Mouse (Mus musculus): ENCODE data around the gene Anks1.
"Not testable (repeated sequence)": the region's sequence is repeated elsewhere in the genome, so short reads cannot be mapped to it uniquely, and the experiment has no call there.

Anks1 gene

DNA sequence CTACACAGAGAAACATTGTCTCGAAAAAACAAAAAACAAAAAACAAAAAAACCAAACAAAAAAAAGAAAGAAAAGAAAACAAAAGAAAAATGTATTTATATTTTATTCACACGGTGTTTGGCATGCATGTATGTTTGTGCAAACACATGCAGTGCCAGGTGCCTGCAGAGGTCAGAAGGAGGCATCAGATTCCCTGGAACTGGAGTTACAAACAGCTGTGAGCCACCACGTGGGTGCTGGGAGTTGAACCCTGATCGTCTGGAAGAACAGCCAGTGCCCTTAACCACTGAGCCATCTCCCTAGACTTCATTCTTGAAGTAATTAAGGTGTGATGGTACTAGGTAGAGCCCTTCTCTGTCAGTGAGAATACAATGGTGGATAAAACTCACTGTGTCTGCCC, 57.0 kb downstream of the Anks1 start:
- no peak for ATAC-seq (ENCODE audit: low TSS enrichment)

DNA sequence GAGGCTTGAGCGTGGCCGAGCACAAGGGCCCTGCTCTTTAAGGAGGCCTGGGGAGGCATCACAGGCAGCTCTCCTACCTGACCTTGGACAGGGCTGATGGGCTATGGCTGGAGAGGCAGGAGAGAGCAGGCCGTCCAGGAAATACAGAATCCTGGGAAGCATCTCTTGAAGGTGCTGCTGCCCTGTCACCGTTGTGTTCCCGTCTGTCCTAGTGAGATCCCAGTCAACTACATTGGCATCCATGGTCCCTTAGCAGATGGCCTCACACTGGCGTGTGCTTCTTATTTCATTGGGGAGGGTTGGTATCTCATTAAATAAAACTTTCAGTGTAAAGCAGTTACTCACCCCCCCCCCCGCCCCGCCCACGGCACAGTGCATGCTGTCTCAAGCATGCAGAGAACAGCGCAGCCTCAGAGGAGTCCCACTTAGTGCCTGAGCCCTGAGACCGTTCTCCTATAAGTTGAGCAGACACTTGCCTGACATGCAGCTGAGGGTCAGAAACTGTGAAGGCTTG, 57.5 kb downstream of the Anks1 start:
- ATAC-seq (ENCODE audit: low TSS enrichment): peak; percentile 58; the same call in 1 of the 2 replicates

DNA sequence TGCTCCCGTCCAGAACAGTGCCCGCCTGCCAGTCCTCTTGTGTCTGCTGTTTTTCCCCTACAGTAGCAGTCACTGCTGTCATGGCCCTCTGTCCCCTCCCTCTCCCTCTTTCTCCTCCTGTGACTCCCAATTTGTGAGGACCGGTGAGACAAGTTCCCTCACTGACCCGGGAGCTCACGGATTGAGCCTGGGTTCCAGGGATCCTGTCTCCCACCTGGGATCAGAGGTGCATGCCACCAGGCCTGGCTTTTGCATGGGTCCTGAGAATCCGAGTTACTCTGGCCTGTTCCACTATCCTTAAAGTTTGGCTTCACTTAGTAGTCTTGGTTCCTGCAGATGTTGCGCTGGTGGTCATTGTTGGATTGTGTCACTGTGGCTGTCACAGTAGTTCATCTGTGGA, 58.4 kb downstream of the Anks1 start:
- ATAC-seq (ENCODE audit: low TSS enrichment): no peak

DNA sequence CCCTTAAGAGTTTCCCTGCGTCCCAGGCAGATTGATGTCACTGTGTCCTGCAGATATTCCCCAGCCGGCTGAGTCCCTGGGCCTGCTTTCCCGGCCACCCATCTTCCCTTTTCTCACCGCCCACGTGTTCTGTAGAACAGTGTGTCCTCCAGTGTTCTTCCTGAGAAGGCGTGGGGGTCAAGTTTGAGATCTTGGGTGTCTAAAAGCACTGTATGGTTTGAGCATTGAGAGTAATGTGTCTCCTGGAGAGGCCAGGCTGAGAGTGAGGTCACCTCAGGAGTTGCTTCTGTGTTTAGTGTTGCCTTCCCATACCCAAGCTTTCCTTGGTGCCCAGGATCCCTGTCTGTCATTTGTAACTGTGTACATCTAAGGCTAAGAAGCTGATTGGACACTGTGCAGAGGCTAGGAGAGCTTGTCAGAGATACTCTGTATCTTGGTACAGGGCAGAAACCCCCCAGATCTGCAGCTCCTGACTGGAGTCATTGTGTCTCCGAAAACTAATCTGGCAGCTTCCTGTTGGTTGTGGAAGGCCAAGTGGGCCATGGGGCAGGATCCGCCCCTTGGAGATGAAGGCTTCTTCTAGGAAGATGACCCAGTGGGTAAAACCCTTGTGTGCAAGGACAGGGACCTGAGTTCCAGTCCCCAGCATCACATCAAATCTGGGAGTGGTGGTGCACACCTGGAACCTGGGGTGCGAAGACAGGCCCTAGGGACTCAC, 59.1 kb downstream of the Anks1 start:
- no peak for ATAC-seq (ENCODE audit: low TSS enrichment)

DNA sequence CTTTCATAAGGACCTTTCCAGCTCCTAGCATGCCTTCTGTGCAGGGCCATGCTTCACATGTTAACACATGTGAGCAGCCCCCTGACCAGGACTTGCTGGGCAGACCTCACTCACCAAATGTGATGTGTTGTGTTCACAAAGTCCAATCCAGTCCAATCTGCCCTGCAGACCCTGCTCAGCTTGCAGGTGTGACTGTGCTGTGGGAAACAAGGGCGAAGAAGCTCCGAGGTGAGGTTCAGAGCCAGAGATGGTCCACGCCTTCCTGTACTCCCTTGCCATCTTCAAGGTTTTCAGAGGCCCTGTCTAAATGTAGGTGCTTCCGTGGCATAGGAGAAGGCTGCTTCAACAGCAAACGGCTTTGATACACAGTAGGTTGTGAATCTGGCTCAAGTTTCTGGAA, 59.8 kb downstream of the Anks1 start:
- no peak for ATAC-seq (ENCODE audit: low TSS enrichment)

DNA sequence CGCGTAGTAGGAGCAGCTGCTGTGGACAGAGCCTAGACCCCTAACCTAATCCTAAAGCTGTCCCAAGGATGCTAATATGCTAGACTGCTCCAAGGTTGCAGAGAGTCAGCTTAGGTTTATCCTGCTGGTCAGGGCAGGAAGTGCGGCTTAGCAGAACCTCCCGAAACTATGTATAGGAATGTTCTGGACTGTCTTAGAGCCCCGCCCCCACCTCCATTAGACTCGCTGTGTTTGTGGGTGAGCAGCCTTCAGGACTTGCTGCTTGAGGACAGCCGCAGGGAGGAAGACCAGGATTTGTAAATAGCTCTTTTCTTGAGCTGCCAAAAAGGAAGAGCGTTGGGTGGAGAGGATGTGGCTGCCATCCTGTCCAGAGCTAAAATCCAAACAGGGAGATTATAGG, 60.3 kb downstream of the Anks1 start:
- no peak for ATAC-seq (ENCODE audit: low TSS enrichment)

DNA sequence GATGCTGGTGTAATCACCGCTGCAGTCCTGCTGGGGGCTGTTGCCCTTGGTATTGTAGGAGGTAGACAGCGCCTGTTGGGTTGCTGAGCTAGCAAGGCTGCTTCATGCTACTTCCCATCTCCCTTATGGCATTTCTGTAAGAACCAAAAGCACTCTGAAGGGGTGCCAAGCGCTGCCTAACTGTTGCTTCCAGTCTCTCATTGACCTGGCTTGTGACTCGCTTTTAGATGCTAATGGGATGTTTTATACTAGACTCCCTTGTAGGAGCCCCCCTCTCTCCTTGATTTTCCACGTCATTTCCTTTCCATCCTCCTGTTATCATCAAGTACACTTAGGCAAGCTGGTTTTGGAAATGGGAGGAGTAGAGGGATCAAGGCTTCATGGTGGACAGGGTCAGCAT, 60.8 kb downstream of the Anks1 start:
- no peak for ATAC-seq (ENCODE audit: low TSS enrichment)

DNA sequence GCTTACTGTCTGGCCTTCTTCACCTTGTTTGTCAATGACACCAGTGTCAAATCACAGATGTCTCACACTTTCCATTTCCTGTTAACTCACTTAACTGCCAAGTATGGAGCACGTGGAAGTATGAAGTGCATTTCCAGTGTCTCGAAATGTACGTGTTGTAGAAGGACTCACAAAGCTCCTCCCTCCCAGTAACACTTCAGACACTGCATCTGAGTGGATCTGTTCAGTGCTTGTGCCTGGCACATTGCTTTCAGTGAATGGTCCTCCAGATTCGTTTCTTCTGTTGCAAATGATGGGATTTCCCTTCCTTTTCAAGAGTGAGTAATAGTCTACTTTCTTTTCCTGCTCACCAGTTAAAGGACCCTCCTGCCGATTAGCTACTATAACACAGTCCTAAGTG, 61.2 kb downstream of the Anks1 start:
- no peak for ATAC-seq (ENCODE audit: low TSS enrichment)

DNA sequence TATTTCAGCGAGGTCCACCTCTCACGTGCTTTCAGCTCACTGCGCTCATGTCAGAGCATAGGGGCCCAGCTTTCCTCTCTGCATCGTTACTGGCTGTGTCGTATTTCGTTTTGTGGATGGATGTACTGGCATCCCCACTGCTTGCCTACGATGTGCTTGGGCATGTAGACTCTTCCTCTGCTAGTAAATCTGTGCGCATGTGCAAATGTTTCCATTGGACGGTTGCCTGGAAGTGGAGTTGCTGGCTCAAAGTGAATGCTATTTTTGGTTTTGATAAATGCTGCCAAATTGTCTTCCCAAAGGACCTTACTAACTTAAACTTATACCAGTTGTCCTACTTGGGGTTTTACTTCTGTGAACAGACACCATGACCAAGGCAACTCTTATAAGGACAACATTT, 62.4 kb downstream of the Anks1 start:
- peak; percentile 56 for ATAC-seq (ENCODE audit: low TSS enrichment)

DNA sequence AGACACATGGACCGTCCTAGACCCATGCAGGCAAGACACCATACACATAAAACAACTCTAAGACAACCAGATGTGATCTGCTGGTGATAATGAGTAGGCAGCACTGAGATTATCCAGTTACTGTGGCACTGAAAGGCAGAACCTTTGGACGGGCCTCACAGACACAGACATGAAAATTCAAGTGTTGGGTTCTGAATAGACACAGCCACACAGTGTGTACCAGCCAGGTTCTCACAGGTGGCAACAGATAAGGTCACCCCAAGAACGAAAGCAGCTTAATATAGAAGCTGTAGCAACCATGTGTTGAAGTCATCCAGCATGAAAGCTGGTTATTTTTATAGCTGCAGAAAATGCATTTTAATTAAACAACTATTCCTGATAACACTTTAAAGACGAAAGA, 64.2 kb downstream of the Anks1 start:
- ATAC-seq (ENCODE audit: low TSS enrichment): no peak

DNA sequence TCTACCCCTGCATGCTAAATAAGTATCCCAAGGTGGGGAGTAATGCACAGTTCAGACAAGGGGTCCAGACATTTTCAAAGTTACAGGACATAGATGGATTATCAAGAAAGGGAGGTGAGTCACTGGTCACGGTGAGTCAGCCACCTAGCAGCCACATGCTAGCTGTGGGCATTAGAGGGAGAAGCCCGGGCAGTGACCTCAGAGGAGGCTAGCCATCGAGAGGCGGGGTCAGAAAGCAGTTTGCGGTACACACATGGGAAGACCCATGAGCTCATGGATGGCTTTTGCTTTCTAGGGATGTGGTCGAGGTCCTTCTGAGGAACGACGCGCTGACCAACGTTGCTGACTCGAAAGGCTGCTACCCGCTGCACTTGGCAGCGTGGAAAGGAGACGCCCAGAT, 67.2 kb downstream of the Anks1 start:
- ATAC-seq (ENCODE audit: low TSS enrichment): no peak

DNA sequence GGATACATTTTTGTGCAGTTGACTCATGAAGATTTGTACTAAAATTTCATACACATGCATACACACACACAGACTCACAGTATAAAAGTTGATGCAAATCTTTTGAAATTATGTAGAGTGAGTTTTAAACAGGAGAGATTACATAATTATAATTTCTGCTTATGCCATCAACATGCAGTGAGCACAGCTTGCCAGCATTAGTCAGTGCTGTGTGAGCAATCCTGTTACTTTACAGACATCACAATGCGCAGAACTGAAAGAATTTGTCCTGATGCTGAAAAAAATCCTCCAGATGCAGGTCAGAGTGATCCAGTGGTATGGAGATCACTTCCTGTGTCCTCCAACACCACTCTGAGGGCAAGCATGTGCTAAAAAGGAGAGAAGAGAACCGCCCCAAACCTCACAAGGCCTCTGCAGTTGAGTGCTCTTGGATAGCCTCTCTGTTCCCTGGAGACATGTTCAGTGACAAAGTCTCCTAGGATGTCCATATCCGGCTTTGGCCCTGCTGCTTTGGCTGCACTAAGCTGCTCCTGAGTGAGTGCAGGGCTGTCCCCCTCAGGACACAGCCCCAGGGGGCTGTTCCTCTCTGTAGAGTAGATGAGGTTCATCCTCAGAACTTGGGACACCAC, 68.0 kb downstream of the Anks1 start:
- peak; percentile 75; the same call in 1 of the 2 replicates for ATAC-seq (ENCODE audit: low TSS enrichment)

DNA sequence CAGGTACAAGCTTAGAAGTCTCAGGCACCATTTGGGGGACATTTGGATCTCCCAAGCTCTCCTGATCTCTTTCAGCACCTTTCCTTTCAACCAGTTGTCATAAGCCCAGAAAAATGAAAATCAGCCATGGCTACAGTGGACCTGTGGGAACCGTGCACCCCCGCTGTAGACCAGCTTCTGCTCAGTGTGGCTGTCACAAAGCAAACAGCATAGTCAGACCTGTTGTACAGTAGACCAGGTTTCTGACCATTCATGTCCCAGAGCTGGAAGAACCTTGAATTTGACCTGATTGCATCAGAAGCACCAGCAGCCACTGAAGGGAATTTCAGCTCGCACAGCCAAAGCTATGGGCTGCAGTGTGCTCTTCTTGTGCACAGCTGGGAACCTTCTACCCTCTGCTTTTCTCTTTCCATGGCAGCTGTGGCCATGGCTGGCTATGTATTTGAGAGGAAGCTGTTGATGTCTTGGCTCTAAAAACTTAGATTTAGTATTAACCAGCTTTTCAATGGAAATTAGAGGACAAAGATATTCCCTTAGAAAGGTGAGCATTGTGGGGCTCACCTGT, 71.4 kb downstream of the Anks1 start:
- no peak for ATAC-seq (ENCODE audit: low TSS enrichment)

DNA sequence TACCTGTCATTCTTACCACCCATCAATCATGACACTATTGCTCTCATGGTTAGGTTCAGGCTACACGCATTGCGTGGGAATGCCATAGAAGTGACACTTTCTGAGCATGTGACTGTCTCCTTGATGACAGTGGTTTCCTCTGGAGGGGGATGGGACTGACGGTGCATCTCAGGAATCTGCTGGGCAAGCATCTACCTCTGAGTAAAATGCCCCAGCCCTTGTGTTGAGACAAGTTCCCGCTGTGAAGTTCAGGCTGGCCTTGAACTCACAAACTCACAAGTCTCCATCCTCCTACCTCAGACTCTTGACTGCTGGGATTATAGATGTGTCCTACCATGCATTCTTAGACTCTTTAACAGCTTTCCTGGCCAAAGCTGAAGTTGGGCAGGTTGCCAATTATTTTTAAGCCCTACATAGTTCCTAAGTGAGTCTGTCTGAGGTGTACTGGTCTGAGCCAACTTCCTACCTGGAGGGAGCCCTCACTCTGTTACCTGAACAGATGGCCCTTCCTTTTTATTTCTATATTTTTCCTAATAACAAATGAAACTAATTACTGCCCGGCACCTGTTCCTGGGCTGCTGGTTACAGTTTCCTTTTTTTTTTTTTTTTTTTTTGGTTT, 72.5 kb downstream of the Anks1 start:
- no peak for ATAC-seq (ENCODE audit: low TSS enrichment)

DNA sequence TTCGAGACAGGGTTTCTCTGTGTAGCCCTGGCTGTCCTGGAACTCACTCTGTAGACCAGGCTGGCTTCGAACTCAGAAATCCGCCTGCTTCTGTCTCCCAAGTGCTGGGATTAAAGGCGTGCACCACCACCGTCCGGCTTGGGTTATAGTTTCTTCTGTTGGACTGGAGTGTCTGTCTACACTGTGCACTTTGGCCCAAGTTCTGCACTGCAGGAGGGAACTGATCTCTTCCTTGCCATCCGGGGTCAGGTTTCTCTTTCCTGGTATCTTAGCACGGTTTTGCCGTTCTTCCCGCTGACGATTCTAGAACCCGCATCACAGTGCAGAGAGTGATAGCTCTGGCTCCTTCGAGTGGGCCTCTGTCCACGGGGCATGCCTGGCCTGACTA, 73.0 kb downstream of the Anks1 start:
- ATAC-seq (ENCODE audit: low TSS enrichment): not testable (repeated sequence)

DNA sequence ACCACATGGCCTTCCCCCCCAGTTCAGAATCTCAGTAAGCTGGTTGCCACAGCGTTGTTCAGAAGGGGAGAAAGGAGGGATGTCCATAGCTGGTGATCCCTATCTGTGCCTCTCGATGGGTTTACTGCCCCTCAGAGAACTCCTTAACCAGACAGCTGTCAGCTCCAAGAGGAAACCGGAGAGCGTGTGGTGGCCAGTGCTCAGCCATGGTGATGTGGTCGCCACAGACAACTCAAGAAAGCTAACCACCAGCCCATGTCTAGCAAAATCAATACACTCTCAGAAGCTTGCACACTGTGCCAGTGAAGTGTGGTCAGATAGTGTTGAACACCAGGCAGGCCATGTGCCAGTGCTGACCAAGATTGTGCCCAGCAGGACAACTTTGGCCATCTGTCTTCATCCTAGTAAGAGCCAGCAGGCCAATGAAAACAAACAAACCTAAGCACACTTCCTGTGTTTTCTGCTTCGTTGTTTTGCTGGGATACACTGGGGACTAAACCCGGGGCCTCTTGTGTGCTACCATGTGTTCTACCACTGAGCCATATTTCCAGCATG, 73.7 kb downstream of the Anks1 start:
- no peak for ATAC-seq (ENCODE audit: low TSS enrichment)

DNA sequence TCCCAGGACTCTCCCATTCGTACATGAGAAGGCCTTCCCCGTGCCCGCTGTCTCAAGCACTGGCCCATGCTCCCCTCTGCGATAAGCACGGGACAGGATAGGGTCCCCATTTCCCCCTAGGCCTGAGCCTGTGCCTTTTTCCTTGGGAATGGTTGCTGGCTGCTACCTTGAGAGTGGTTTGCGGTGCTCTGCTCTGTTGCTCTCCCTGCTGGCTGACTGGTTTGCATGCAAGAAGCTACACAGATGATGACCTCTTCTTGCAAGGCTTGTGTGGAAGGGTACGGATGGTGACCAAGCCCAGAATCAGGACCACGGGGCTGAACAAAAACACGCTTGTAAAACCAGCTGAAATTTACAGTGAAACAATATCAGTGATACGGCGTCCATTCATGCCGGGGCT, 75.3 kb downstream of the Anks1 start:
- no peak; the same call in 1 of the 2 replicates for ATAC-seq (ENCODE audit: low TSS enrichment)

DNA sequence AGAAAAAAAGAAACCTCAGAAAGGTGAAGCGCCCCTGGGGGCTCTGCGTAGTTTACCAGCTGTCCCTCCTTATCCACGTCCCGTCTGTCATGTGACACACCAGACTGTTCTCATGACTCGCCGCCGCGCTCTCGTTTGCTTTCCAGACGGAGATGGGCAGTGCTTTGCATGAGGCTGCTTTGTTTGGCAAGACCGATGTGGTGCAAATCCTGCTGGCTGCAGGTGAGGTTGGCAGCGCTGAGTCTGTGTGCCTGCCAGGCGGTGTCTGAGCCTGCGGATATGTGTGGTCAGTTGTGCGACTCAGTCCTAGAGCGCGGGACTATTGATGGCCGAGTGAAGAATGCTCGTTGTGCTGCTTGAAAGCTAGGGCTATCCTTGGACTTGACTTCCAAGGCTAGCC, 77.0 kb downstream of the Anks1 start:
- ATAC-seq (ENCODE audit: low TSS enrichment): no peak

DNA sequence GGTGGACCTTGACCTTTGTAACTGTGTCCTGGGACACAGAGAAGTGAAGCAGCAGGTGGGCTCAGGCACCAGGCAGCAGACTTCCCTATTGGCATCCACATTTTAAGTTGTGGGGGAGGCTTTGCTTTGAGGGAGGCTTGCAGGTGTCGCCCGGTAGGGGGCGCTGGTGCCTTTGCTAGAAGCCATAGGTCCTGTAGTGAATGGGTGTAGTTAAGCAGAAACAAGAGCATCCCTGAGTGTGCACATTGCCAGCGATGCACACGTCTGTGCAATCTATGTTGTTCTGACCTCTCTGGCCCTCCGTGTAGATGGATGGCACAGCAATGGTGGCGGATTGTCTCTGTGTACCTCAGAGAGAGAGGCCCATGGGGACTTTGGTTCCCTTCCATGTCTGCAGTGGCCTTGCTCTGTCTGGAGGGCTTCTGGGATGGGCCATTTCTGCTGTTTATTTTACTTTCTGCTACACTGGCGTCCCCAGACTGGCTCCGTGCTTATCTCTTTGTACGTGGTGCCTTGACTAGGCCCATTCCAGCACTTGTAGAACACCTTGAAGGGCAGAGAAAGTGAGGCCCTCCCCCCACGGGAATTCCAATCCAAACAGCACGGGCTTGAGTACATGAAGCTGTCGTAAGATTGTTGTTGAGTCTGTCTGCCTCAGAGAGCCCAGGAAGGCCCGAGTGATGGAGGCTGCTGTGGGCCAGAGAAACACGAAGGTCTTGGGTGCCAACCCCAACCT, 80.9 kb downstream of the Anks1 start:
- ATAC-seq (ENCODE audit: low TSS enrichment): peak; percentile 84

DNA sequence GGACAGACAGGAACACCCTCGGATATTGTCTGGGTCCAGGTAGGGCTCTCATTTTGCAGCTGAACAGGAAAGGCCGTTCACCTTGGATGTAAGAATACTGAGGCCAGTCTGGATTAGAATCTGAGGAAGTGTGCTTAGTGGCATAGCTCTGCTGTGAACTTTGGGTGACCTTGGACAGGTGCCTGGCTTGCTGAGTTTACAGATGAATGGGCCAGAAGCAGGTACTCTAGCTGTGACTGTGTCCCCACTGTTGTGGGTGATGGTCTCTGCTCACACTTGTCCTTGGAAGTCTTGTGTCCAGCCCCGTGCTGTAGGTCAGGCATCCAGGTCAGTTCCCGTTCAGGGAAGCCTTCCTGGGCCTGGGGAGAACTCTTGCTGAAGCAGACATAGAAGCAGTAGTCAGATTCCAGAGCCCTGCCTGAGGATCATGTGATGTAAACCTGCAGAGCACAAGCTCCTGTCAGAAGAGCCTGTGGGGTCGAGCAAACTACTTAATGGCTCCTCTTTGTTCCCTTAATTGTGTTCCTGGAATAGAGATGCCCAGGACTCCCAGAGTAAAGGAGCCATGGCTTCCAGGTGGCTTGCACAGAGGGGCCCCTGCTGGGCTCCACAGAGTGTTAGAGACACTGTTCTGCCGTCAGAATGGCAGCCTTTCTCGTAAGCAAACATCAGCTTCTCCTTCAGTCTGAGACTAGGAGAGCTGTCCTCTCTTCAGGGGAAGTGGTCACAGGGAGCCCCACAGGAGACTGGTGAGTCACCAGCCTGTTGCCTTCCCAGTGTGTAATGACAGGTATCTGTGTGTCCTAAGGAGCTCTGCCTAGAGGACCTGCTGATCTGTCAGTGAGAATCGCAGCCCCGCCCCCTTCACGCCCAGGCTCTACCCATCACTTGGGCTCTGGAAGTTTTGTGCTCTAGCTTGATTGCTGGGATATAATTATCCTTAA, 85.2 kb downstream of the Anks1 start:
- ATAC-seq (ENCODE audit: low TSS enrichment): no peak

DNA sequence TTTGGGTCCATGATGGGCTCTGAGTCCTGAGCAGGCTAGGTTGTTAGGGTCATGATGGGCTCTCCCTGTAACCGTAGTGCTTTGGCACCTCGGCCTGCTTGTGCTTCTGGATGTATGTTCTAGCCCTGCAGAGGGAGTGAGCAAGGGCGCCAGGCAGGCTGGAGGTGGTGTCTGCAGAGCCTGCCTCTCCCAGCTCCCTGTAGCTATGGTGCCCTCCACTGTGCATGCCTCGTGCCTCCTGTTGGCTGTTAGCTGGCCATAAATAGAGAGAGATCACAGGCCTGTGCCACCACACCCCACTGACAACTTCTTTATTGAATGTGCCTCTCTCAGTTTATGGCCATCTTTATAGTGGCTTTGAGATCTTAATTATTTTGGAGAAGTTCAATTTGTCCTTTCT, 87.2 kb downstream of the Anks1 start:
- no peak for ATAC-seq (ENCODE audit: low TSS enrichment)

All from frontal cortex, adult (tissue).